In the genomic region with DNA sequence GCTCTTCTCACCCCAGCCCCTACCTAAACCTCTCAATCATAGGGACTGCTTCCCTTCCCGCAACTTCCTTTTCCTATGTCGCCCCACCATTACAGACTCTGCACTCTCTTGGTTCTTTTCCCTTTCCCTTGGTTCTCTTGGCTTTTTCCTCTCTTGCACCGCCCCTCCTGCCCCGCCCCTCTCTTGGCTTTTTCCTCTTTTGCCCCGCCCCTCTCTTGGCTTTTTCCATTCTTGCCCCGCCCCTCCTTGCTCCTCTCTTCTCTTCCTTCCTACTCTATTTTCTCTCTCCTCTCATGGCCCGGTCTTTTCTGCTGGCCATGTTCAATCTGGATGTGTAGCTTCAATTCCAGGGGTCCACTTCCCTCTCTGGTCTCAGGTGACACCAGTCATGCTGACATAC, we compare ENCODE assay signal across 14 mouse cellular contexts. TPM values are rescaled to one million over a fixed set of nuclear protein-coding genes. Genes with fewer than 3 reads are reported as not detected.
"Had no signal": no experiment of that assay in that cellular context is flagged by ENCODE, and none has a peak within 500 bp of the region (broad histone marks: within the 10 kb centered on the region; RNA-seq: fewer than 3 reads in every experiment).

No protein-coding gene starts in this region.

- DNase-seq: kidney, adult 18-20 months; left cerebral cortex, postnatal 4 days; liver, embryonic 13.5 days; lung, adult 18-20 months; lung, postnatal 36 days; midbrain, embryonic 14.5 days; spleen, adult 18-20 months; thymus, adult 2 months; thymus, postnatal 25 days had no signal

- H3K9me3 ChIP-seq: kidney, embryonic 15.5 days; limb, embryonic 13.5 days; liver, embryonic 13.5 days; neural tube, embryonic 12.5 days had no signal

- H3K4me2 ChIP-seq: limb, embryonic 13.5 days; liver, embryonic 13.5 days; neural tube, embryonic 12.5 days had no signal

- H3K36me3 ChIP-seq: kidney, embryonic 15.5 days; limb, embryonic 13.5 days; liver, embryonic 13.5 days; neural tube, embryonic 12.5 days had no signal

- H3K9ac ChIP-seq: kidney, embryonic 15.5 days; limb, embryonic 13.5 days; liver, embryonic 13.5 days; neural tube, embryonic 12.5 days had no signal

- H3K27me3 ChIP-seq: kidney, embryonic 15.5 days; limb, embryonic 13.5 days; liver, embryonic 13.5 days; neural tube, embryonic 12.5 days had no signal

- H3K4me3 ChIP-seq: kidney, embryonic 15.5 days; limb, embryonic 13.5 days; liver, embryonic 13.5 days; neural tube, embryonic 12.5 days had no signal

- H3K27ac ChIP-seq: limb, embryonic 13.5 days; liver, embryonic 13.5 days; neural tube, embryonic 12.5 days had no signal

RNA-seq across cellular contexts. Expression of gene Cmbl, which starts 2.2 kb away (rescaled TPM):
- total RNA-seq: megakaryocyte progenitor cell, adult 5-6 weeks; neutrophil, adult 5-6 weeks had no signal
